Mouse (Mus musculus) kidney, postnatal 36 days (tissue): ENCODE measurements at regions not wholly inside any gene's neighbourhood (a gene's known extent, or its start where the extent isn't known, plus 50 kb on each side); places are given as distances from the start of the nearest gene placed in this dataset.
"Not testable (repeated sequence)": the region's sequence is repeated elsewhere in the genome, so short reads cannot be mapped to it uniquely, and the experiment has no call there.

Source experiments
- DNase-seq, 2 experiments: peaks; one replicate each; pipeline ENCODE4 v3.0.0; 2021 to 2022; ENCODE audit warnings: mixed read lengths in 2 of 2

- peak; percentile 22 to 65 for DNase-seq
Observed at GRCm38 (mm10) chr7:73039921-73040320, 335.4 kb upstream of the Rgma start.

- no peak for DNase-seq
Observed at GRCm38 (mm10) chr7:73044316-73044715, 331.0 kb upstream of the Rgma start.

- no peak for DNase-seq
Observed at GRCm38 (mm10) chr7:73055891-73056290, 319.4 kb upstream of the Rgma start.

GRCm38 (mm10) chr7:73063556-73063955, 311.8 kb upstream of the Rgma start:
- no peak for DNase-seq

GRCm38 (mm10) chr7:73068534-73068933, 306.8 kb upstream of the Rgma start:
- DNase-seq = no peak

- DNase-seq = no peak
Observed at GRCm38 (mm10) chr7:73069352-73069751, 306.0 kb upstream of the Rgma start.

- DNase-seq = not testable (repeated sequence)
Observed at GRCm38 (mm10) chr7:73075391-73075790, 299.9 kb upstream of the Rgma start.

- DNase-seq = no peak
Observed at GRCm38 (mm10) chr7:73087496-73088185, 287.7 kb upstream of the Rgma start.

GRCm38 (mm10) chr7:73088321-73088720, 287.0 kb upstream of the Rgma start:
- no peak for DNase-seq

GRCm38 (mm10) chr7:73091758-73092157, 283.6 kb upstream of the Rgma start:
- DNase-seq = no peak

GRCm38 (mm10) chr7:73094059-73094458, 281.2 kb upstream of the Rgma start:
- peak; percentile 9 to 30 for DNase-seq

- DNase-seq = peak; percentile 33 to 38
Observed at GRCm38 (mm10) chr7:73118871-73119270, 256.4 kb upstream of the Rgma start.

GRCm38 (mm10) chr7:73120276-73120675, 255.0 kb upstream of the Rgma start:
- peak in 1 of 2 experiments; percentile 6 for DNase-seq

- peak; percentile 45 to 69 for DNase-seq
Observed at GRCm38 (mm10) chr7:73124976-73125375, 250.3 kb upstream of the Rgma start.

GRCm38 (mm10) chr7:73125864-73126263, 249.4 kb upstream of the Rgma start:
- no peak for DNase-seq

GRCm38 (mm10) chr7:73135786-73136185, 239.5 kb upstream of the Rgma start:
- DNase-seq = no peak

GRCm38 (mm10) chr7:73138269-73138668, 237.0 kb upstream of the Rgma start:
- peak in 1 of 2 experiments; percentile 35 for DNase-seq

GRCm38 (mm10) chr7:73138861-73139493, 236.3 kb upstream of the Rgma start:
- DNase-seq = no peak

- no peak for DNase-seq
Observed at GRCm38 (mm10) chr7:73139901-73140300, 235.4 kb upstream of the Rgma start.

- DNase-seq = no peak
Observed at GRCm38 (mm10) chr7:73141167-73141566, 234.1 kb upstream of the Rgma start.

GRCm38 (mm10) chr7:73143902-73144301, 231.4 kb upstream of the Rgma start:
- DNase-seq = no peak

- DNase-seq = no peak
Observed at GRCm38 (mm10) chr7:73144846-73145245, 230.5 kb upstream of the Rgma start.

GRCm38 (mm10) chr7:73147251-73147650, 228.1 kb upstream of the Rgma start:
- no peak for DNase-seq

- DNase-seq = no peak
Observed at GRCm38 (mm10) chr7:73150436-73150835, 224.9 kb upstream of the Rgma start.
